Mouse (Mus musculus): ENCODE measurements around the gene BC048562. TPM values are rescaled to one million over a fixed set of nuclear protein-coding genes. Genes with fewer than 3 reads are reported as not detected.
A peak's percentile ranks its signal among the peaks of the same experiment; 100 is the strongest.

The BC048562 gene
- polyA plus RNA-seq, 1 experiment from 2014 or later = not detected

GRCm38 (mm10) chr9:108483051-108483790, 46.9 kb downstream of the BC048562 start:
- ATAC-seq (ENCODE audit: insufficient number of reproducible peaks, low FRiP score, low TSS enrichment, low read depth) = no peak
- Histone ChIP-seq H3K4me1 (peaks cover 28% of the 10 kb centered on the region), H3K27ac (no peak overlapping the region), H3K27me3 (no peaks in the 10 kb centered on the region), H3K9me3 (no peaks in the 10 kb centered on the region), H3K4me3 (no peak overlapping the region), H3K4me2 (no peak overlapping the region), H3K9ac (no peak overlapping the region), H3K36me3 (peaks cover 71% of the 10 kb centered on the region)
- 91% methylated on average over 18 of the region's 18 CpGs for WGBS

GRCm38 (mm10) chr9:108484021-108484420, 47.7 kb downstream of the BC048562 start:
- no peak overlapping the region for H3K4me3 ChIP-seq
- H3K27me3 ChIP-seq = no peaks in the 10 kb centered on the region
- peaks cover 79% of the 10 kb centered on the region for H3K36me3 ChIP-seq
- H3K4me1 ChIP-seq = peaks cover 26% of the 10 kb centered on the region
- WGBS = 93% methylated on average over 15 of the region's 15 CpGs
- ATAC-seq (ENCODE audit: insufficient number of reproducible peaks, low FRiP score, low TSS enrichment, low read depth) = no peak
- H3K9ac ChIP-seq = no peak overlapping the region
- no peak overlapping the region for H3K27ac ChIP-seq
- H3K9me3 ChIP-seq = no peaks in the 10 kb centered on the region
- H3K4me2 ChIP-seq = no peak overlapping the region

GRCm38 (mm10) chr9:108485301-108485875, 49.1 kb downstream of the BC048562 start:
- Histone ChIP-seq H3K4me3 (no peak overlapping the region), H3K9ac (no peak overlapping the region), H3K27me3 (no peaks in the 10 kb centered on the region), H3K36me3 (peaks cover 89% of the 10 kb centered on the region), H3K4me1 (peaks cover 25% of the 10 kb centered on the region), H3K27ac (no peak overlapping the region), H3K4me2 (no peak overlapping the region), H3K9me3 (no peaks in the 10 kb centered on the region)
- ATAC-seq (ENCODE audit: insufficient number of reproducible peaks, low FRiP score, low TSS enrichment, low read depth) = no peak
- WGBS = 94% methylated on average over 19 of the region's 19 CpGs

- Histone ChIP-seq H3K9me3 (no peaks in the 10 kb centered on the region), H3K27me3 (no peaks in the 10 kb centered on the region), H3K4me2 (no peak overlapping the region), H3K27ac (no peak overlapping the region), H3K4me3 (no peak overlapping the region), H3K36me3 (peaks cover 79% of the 10 kb centered on the region), H3K4me1 (peaks cover 18% of the 10 kb centered on the region), H3K9ac (no peak overlapping the region)
- no peak for ATAC-seq (ENCODE audit: insufficient number of reproducible peaks, low FRiP score, low TSS enrichment, low read depth)
- 95% methylated on average over 8 of the region's 8 CpGs for WGBS
Observed at GRCm38 (mm10) chr9:108486973-108487530, 50.8 kb downstream of the BC048562 start.

GRCm38 (mm10) chr9:108488403-108488802, 52.1 kb downstream of the BC048562 start:
- no peak for ATAC-seq (ENCODE audit: insufficient number of reproducible peaks, low FRiP score, low TSS enrichment, low read depth)
- 93% methylated on average over 17 of the region's 17 CpGs for WGBS
- H3K9ac ChIP-seq = no peak overlapping the region
- no peak overlapping the region for H3K27ac ChIP-seq
- H3K36me3 ChIP-seq = peaks cover 79% of the 10 kb centered on the region
- H3K9me3 ChIP-seq = no peaks in the 10 kb centered on the region
- H3K27me3 ChIP-seq = no peaks in the 10 kb centered on the region
- H3K4me3 ChIP-seq = no peak overlapping the region
- peaks cover 24% of the 10 kb centered on the region for H3K4me1 ChIP-seq
- no peak overlapping the region for H3K4me2 ChIP-seq

GRCm38 (mm10) chr9:108489215-108489614, 52.9 kb downstream of the BC048562 start:
- 96% methylated on average over 20 of the region's 20 CpGs for WGBS
- Histone ChIP-seq H3K36me3 (peaks cover 79% of the 10 kb centered on the region), H3K4me1 (peaks cover 24% of the 10 kb centered on the region), H3K4me3 (no peak overlapping the region), H3K27ac (peak overlapping the region; percentile 98), H3K9ac (no peak overlapping the region), H3K27me3 (no peaks in the 10 kb centered on the region), H3K4me2 (no peak overlapping the region), H3K9me3 (no peaks in the 10 kb centered on the region)
- ATAC-seq (ENCODE audit: insufficient number of reproducible peaks, low FRiP score, low TSS enrichment, low read depth) = no peak

GRCm38 (mm10) chr9:108489702-108490558, 53.6 kb downstream of the BC048562 start:
- peak overlapping the region; percentile 97 for H3K4me3 ChIP-seq
- peak overlapping the region; percentile 82 for H3K4me2 ChIP-seq
- WGBS = 56% methylated on average over 26 of the region's 26 CpGs
- no peaks in the 10 kb centered on the region for H3K27me3 ChIP-seq
- H3K27ac ChIP-seq = peak overlapping the region; percentile 98
- H3K9me3 ChIP-seq = no peaks in the 10 kb centered on the region
- H3K9ac ChIP-seq = no peak overlapping the region; the same call in 1 of the 2 replicates
- no peak for ATAC-seq (ENCODE audit: insufficient number of reproducible peaks, low FRiP score, low TSS enrichment, low read depth)
- peaks cover 81% of the 10 kb centered on the region for H3K36me3 ChIP-seq
- H3K4me1 ChIP-seq = peaks cover 24% of the 10 kb centered on the region

GRCm38 (mm10) chr9:108490559-108491285, 54.4 kb downstream of the BC048562 start, which contains the start of gene Usp19:
TSS of gene Usp19 (plus strand) at chr9:108490602.
- Histone ChIP-seq H3K4me3 (peak within 1 kb of the TSS; percentile 97), H3K36me3 (peaks cover 81% of the 10 kb centered on the region), H3K27ac (peak within 1 kb of the TSS; percentile 98), H3K9ac (peak within 1 kb of the TSS; percentile 97), H3K9me3 (no peaks in the 10 kb centered on the region), H3K27me3 (no peaks in the 10 kb centered on the region), H3K4me1 (peaks cover 24% of the 10 kb centered on the region), H3K4me2 (peak within 1 kb of the TSS; percentile 82)
- peak; percentile 87 for ATAC-seq (ENCODE audit: insufficient number of reproducible peaks, low FRiP score, low TSS enrichment, low read depth)
- under 1% methylated on average over 68 of the region's 69 CpGs for WGBS

- Histone ChIP-seq H3K4me2 (peak overlapping the region; percentile 82), H3K4me3 (peak overlapping the region; percentile 97), H3K27me3 (no peaks in the 10 kb centered on the region), H3K9ac (peak overlapping the region; percentile 97), H3K9me3 (no peaks in the 10 kb centered on the region), H3K27ac (peak overlapping the region; percentile 98), H3K4me1 (peaks cover 24% of the 10 kb centered on the region), H3K36me3 (peaks cover 81% of the 10 kb centered on the region)
- no peak for ATAC-seq (ENCODE audit: insufficient number of reproducible peaks, low FRiP score, low TSS enrichment, low read depth)
- WGBS = 7% methylated on average over 12 of the region's 12 CpGs
Observed at GRCm38 (mm10) chr9:108491286-108491580, 55.0 kb downstream of the BC048562 start.

GRCm38 (mm10) chr9:108492043-108492750, 55.9 kb downstream of the BC048562 start:
- 82% methylated on average over 16 of the region's 16 CpGs for WGBS
- Histone ChIP-seq H3K36me3 (peaks cover 81% of the 10 kb centered on the region), H3K27ac (peak overlapping the region; percentile 12; the same call in 1 of the 2 replicates)

GRCm38 (mm10) chr9:108493246-108493645, 57.0 kb downstream of the BC048562 start:
- no peak overlapping the region for H3K9ac ChIP-seq
- ATAC-seq (ENCODE audit: insufficient number of reproducible peaks, low FRiP score, low TSS enrichment, low read depth) = no peak
- no peaks in the 10 kb centered on the region for H3K27me3 ChIP-seq
- H3K27ac ChIP-seq = no peak overlapping the region
- H3K9me3 ChIP-seq = no peaks in the 10 kb centered on the region
- peaks cover 24% of the 10 kb centered on the region for H3K4me1 ChIP-seq
- no peak overlapping the region for H3K4me3 ChIP-seq
- H3K4me2 ChIP-seq = no peak overlapping the region
- 94% methylated on average over 8 of the region's 8 CpGs for WGBS
- peaks cover 81% of the 10 kb centered on the region for H3K36me3 ChIP-seq

More at GRCm38 (mm10) chr9:108492043-108492750, 55.9 kb downstream of the BC048562 start:
- Histone ChIP-seq H3K9ac (peak overlapping the region; percentile 97), H3K4me3 (peak overlapping the region; percentile 97), H3K9me3 (no peaks in the 10 kb centered on the region), H3K4me2 (peak overlapping the region; percentile 82), H3K27me3 (no peaks in the 10 kb centered on the region), H3K4me1 (peaks cover 24% of the 10 kb centered on the region)
- no peak for ATAC-seq (ENCODE audit: insufficient number of reproducible peaks, low FRiP score, low TSS enrichment, low read depth)

Measured in limb, embryonic 15.5 days (tissue).